Mouse (Mus musculus): ENCODE results near the gene Camkk2.

Camkk2 gene

GRCm38 (mm10) chr5:122736761-122737160 is 42.4 kb downstream of the Camkk2 start:
- DNase-seq (ENCODE audit: low spot score in 2 of 2), result no peak

DNA sequence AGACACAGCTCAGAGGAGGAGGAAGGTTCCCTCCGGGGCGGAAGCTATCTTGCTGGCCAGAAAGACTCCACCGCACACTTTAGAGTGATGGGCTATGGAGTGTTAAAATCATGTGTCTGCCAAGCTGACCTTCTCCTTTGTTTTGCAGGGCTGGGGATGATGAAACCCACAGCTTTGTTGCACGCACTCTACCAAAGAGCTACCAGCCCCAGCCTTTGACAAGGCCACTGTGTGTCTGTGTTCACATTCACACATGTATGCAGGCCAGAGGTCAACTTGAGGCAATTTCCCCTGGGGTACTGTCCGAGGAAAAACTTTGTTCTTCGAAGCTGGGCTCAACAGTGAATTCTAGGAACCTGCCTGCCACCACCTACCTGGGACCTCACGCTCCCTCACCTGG is 43.4 kb downstream of the Camkk2 start:
- no peak for DNase-seq (ENCODE audit: low spot score in 2 of 2)

DNA sequence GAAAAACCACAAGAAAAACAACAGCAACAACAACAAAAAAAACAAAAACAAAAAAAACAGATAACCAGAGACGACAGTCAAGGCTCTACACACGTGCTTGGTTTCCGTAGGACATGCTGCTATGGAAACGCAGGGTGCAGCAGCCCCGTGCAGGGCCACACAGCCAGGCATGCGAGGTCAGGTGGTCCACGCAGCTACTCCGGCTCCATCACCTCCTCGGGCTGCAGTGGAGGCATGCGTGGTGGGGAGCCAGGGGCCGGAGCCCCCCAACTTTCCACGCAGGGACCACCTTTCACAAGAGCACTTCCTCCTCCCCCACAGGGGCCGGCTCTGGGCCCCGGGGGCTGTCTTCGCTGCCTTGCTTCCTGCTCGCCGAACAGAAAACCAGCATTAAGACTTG is 45.3 kb downstream of the Camkk2 start:
- DNase-seq (ENCODE audit: low spot score in 2 of 2), result peak in 1 of 2 experiments; percentile 8

- peak; percentile 28 to 40 for DNase-seq (ENCODE audit: low spot score in 2 of 2)
Measured at GRCm38 (mm10) chr5:122731991-122732673, 47.1 kb downstream of the Camkk2 start.

DNA sequence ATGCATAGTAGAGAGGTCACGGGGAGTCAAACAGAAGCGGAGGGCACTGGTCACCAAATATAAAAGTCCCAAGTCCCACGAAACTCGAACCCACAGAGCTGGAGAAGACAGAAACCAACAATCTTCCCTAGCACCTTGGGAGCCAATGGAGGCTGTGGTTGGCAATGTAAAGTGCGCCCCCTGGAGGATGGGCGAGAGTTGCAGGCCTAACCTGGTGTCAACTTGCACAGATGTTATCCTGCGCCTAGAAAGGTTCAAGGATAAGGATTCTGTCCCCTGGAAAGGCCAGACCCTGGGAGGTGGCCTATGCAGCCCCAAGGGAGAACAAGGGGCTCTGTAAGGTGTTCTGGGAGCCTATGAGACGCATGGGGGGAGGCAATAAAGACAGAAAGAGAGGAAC is 47.9 kb downstream of the Camkk2 start:
- DNase-seq (ENCODE audit: low spot score in 2 of 2), result peak; percentile 48 to 65

- no peak for DNase-seq (ENCODE audit: low spot score in 2 of 2)
Measured at GRCm38 (mm10) chr5:122730776-122731175, 48.4 kb downstream of the Camkk2 start.

GRCm38 (mm10) chr5:122727096-122727495 is 52.1 kb downstream of the Camkk2 start:
- no peak for DNase-seq (ENCODE audit: low spot score in 2 of 2)

DNA sequence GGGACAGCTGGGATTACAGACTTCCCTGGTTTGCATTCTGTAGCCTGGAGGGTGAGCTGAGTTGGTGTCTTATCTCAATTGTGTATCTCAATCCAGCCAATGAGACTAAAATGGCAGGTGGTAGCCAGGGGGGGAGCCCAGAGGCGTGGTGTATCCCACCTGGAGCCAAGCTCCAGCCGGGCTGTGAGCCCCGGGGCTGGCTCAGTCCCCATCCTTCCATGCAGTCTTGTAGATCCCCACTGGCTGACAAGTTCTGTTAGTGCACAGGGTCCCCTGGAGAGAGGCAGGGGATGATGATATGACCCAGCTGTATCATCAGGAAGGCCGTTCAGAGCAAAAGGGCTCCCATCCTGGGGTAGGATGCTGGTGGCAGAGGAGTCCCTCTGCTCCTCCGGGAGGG is 52.6 kb downstream of the Camkk2 start:
- no peak for DNase-seq (ENCODE audit: low spot score in 2 of 2)

DNA sequence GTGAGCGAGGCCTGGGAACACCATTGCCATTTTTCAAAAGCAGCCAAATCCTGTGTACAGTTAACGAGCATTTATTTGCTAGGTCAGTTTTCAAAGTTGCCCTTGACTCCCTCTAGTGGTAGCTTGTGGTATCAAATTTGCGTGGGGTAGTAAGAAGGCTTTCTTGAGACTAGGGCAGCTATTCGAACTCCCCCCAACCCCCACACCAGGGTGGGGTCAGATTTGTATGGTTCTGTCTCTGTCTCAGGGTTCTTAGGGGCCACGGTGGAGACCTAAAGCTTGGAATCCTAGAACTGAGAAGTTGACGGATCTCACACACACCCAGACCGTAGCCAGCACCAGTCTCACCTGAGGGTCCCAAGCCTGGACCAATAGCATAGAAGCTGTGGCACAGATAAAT is 53.1 kb downstream of the Camkk2 start:
- DNase-seq (ENCODE audit: low spot score in 2 of 2), result peak; percentile 53 to 65

- DNase-seq (ENCODE audit: low spot score in 2 of 2), result no peak
Measured at GRCm38 (mm10) chr5:122725453-122725852, 53.8 kb downstream of the Camkk2 start.

DNA sequence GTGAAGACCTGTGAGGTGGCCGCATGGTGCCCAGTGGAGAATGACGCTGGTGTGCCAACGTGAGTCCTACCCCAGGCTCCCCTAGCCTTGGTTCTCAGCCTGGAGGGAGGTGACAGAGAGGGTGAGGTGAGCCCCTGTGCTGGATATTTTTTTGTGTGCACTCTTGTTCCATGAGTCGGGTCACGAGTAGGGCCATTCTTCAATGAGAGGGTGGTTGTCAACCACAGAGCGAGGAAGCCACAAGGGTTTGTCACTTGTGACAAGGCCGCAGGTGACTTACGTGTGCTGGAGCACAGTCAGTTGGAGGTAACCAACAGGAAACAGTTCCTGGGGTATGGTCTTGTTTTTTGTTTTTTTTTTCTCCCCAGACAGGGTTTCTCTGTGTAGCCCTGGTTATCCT is 60.0 kb downstream of the Camkk2 start:
- DNase-seq (ENCODE audit: low spot score in 2 of 2), result no peak

DNA sequence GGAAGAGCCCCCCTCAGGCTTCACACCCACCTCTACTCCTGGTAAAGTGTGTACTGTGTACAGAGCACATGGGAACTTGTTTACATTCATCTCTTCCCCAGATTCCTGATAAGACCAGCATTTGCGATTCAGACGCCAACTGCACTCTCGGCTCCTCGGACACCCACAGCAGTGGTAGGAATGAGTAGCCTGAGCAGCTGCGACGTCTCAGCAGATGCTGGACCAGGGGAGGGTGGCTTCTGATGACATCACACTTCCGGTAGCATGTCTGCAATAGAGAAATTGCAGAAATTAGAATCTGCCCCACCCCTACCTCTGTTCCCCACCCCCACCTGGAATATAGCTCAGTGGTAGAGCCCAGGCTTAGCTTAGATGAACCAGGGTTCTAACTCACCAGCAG is 60.8 kb downstream of the Camkk2 start:
- DNase-seq (ENCODE audit: low spot score in 2 of 2), result no peak

- DNase-seq (ENCODE audit: low spot score in 2 of 2), result no peak
Measured at GRCm38 (mm10) chr5:122716793-122717192, 62.4 kb downstream of the Camkk2 start.

GRCm38 (mm10) chr5:122715723-122716122 is 63.5 kb downstream of the Camkk2 start:
- DNase-seq (ENCODE audit: low spot score in 2 of 2), result no peak

DNA sequence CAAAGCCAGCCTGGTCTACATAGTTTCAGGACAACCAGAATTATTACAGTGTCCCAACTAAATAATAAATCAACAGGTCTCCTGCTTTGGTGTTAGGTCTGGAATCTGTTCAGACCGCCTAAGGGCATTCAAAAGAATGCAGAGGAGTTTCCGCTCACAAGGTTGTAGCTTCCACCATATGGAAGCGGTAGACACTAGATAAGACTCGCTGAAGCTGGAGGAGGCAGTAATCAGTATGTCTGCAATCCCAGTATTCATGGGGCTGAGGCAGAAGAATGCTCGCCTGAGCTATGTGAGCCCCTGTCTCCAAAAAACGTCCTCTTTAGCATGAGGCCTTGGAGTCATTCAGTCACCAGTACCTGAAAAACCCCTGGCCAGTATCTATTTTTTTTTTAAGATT is 70.4 kb downstream of the Camkk2 start:
- DNase-seq (ENCODE audit: low spot score in 2 of 2), result no peak

DNA sequence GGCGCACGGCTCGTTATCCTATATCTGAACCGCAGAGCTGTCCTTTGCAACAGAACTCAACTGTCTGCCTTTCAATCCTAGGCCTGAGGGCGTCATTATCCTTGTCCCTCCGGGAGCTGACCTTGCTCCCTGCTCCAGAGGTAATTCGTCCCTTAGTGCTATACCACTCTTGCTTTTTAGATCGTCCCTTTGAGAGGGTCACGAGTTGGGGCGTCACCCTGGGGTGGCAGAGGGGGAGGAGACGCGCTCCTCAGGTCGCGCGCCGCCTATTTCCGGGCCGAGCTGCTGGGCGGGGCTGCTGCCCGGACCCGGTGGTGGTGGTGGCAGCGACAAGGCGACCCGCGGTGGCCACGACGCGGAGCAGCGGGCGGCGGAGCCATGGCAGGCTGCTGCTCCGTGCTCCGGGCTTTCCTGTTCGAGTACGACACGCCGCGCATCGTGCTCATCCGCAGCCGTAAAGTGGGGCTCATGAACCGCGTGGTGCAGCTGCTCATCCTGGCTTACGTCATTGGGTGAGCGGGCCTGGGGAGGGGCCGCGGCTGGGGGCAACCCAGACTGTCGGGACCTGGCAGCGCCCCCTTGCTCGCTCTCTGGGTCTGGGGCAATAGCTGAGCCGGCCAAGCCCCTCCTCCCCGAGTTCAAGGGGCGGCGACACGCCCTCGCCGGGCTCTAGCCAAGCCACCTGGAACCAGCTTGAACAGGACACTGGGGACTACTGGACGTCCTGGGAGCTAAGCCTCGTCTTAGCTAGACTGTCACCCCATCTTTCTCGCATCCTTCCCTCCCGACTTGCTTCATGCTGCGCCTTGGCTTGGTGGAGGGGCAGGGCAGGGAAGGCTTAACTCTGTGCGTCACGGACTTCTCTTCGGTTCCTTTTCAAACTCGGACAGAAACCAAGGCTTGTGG is 71.7 kb downstream of the Camkk2 start, which contains the start of gene P2rx4:
TSS of gene P2rx4 (plus strand) at position 269 of the 906 bp plus-strand sequence.
- peak; percentile 90 for DNase-seq (ENCODE audit: low spot score in 2 of 2)

- DNase-seq (ENCODE audit: low spot score in 2 of 2), result no peak
Measured at GRCm38 (mm10) chr5:122706917-122707275, 72.3 kb downstream of the Camkk2 start.

DNA sequence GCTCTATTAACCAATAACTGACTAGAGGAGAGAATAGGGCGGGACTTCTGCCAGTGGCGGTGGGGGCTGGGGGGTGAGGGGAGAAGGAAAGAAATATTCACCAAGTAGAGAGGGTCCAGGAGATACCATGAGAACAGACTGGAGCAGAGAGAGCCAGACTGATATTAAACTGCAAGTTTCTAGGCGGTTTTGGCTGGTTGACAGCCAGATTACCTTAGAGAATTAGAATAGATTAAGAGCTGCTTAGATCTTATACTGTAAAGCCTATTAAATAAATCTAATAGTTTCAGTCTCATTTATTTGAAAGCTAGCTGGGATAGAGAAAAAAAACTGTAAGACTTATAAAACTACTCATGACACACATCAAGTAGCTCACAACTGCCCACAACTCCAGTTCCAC is 74.0 kb downstream of the Camkk2 start:
- no peak for DNase-seq (ENCODE audit: low spot score in 2 of 2)

DNA sequence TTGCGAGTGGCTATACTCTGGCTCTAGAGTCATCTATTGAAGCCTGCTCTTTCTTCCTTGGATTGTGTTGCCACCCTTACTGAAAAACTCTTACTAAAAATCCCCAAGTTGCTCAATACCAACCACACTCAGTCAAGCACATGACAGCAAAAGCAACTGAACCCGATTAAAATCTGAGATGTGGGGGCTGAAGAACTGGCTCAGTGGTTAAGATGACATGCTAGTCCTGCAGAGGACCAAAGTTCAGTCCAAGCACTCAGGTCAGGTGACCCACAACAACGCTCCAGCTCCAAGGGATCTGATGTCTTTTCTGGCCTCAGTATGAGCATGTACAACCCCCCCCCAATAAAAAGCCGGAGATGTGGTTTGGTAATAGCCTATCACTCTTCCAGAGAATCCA is 74.6 kb downstream of the Camkk2 start:
- no peak for DNase-seq (ENCODE audit: low spot score in 2 of 2)

DNA sequence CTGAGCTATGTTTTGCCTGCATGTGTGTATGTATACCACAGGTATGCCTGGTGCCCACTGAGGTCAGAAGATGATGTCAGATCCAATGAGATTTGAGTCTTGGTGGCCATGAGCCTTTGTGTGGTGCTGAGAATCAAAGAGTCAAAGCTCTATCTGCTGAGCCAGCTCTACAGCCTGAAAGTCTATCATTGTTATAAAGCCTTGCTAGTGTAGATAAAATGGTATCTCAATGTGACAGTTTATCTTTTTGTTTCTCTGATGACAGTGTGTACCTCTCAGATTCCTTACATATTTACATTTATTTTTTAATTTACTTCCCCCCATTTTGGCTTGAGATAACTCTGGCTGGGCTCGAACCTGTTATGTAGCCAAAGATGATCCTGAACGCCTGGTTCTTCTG is 75.6 kb downstream of the Camkk2 start:
- DNase-seq (ENCODE audit: low spot score in 2 of 2), result no peak

DNA sequence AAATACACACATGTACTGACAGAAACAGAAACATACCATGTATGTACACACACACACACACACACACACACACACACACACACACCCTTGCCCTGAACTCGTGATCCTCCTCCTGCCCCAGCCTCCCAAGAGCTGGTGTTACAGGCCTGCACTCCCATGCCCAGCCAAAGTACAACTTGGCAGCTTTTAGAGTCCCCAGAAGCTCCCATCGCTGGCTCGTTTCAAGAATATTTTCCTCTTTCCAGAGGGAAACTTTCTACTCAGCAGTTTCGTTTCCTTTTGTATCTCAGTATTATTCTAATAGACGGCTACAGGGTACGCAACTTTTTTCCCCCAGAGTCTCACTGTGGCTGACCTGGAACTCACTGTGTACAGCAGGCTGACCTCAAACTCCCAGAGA is 77.1 kb downstream of the Camkk2 start:
- DNase-seq (ENCODE audit: low spot score in 2 of 2), result peak in 1 of 2 experiments; percentile 4

DNA sequence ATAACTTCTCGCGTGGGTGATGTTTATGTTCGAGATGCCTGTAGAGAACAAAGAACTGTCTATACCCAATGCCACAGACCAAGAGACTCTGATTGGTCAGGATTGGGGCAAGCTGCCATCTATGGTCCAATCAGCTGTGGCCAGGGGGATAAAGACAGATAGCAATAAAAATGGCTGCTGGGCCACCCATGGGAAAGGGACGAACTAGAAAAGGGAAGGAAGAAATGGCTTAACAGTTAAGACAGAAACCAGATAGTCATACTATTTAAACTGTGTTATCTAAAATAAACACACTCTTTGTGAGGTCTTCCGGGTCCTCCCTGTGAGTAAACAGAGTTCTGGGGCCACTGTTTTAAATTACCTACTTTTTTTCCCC is 78.4 kb downstream of the Camkk2 start:
- no peak for DNase-seq (ENCODE audit: low spot score in 2 of 2)

Data from spleen, postnatal 36 days (tissue).